Mouse (Mus musculus): ENCODE measurements around the gene Anks1b. TPM values are rescaled to one million over a fixed set of nuclear protein-coding genes. Genes with fewer than 3 reads are reported as not detected.

Anks1b gene
- total RNA-seq, 2 experiments from 2014 or later = 0.62 to 1.3 TPM

DNA sequence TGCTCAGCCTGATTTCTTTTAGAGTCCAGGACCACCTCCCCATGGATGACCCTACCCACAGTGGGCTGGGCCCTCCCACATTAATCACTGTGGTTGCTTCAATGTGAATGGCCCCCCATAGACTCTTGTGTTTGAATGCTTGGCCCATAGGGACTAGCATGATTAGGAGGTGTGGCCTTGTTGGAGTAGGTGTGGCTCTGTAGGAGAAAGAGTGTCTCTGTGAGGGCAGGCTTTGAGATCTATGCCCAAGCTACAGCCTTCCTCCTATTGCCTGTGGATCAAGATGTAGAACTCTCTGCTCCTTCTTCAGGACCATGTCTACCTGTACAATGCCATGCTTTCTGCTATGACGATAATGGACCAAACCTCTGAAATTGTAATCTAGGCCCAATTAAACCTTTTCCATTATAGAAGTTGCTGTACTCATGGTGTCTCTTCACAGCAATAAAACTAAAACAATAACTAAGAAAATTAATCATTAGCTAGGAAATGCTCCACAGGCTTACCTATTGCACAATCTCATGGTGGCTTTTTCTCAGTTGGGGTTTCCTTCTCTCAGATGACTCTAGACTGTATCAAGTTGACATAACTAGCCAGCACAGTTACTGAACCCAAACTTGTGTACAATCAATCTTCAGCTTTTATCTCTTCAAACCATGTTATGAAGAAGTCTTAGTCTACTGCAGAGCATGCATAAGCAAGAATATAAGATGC lies 73.5 kb downstream of the Anks1b start:
- DNase-seq (ENCODE audit: low spot score in 2 of 2) = no peak

GRCm38 (mm10) chr10:89974361-89974760 lies 101.1 kb downstream of the Anks1b start:
- DNase-seq (ENCODE audit: low spot score in 2 of 2) = no peak

GRCm38 (mm10) chr10:89975431-89975841 lies 102.1 kb downstream of the Anks1b start:
- no peak for DNase-seq (ENCODE audit: low spot score in 2 of 2)

DNA sequence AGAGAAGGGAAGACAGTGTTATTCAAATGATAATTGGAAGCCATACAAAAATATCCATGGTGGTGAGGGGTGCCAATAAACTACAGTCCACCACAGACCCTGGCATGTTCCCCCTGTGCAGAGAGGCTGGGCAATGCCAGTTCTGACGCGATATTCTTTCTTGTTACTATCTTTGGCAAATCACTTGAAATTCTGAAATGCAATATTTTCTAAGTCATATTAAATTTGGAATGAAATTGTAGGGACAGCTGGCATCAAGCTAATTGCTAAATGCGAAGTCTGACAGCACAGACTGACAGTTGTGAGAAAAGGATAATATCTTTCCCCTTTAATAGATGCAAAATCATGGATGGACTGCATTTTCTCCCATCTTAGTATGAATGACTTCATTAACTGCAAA lies 103.3 kb downstream of the Anks1b start:
- no peak for DNase-seq (ENCODE audit: low spot score in 2 of 2)

GRCm38 (mm10) chr10:89994171-89994570 lies 120.9 kb downstream of the Anks1b start:
- no peak for DNase-seq (ENCODE audit: low spot score in 2 of 2)

DNA sequence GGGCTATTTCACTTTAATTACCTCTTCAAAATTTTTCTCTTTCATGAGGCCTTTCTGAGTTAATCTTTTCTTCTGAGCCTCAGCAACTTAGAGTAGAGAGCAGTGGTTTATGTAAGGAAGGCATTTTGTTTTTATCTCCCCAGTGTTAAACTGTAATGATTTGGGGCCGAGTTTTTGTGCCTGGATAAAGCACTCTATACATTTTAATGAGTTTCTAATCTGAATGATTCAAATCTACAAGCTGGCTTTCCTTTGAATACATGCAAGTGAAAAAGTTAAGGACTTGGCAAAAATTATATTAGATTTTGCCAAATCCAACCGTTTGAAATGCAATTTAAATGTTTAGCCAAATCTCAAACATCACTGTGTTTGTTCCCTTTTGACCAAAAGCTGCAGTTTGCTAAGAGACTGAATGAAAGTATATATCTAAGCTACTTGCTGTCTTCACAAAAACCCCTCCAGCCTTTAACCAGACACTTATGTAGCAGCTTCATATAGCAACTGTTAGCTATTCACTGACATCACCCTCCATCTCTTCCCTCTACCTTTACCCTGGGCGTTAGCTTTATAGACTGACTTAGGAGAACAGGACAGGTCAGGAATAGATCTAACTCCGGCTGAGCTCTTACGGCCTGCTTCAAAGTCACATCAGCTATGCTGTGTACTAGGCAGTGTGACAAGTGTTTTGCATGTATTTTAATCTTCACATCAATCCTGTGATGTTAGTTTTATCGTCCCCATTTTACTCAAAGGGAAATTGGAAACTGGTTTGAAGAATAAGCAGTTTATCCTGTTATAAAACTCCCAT lies 122.5 kb downstream of the Anks1b start:
- no peak for DNase-seq (ENCODE audit: low spot score in 2 of 2)

GRCm38 (mm10) chr10:90003980-90004729 lies 130.8 kb downstream of the Anks1b start:
- no peak for DNase-seq (ENCODE audit: low spot score in 2 of 2)

DNA sequence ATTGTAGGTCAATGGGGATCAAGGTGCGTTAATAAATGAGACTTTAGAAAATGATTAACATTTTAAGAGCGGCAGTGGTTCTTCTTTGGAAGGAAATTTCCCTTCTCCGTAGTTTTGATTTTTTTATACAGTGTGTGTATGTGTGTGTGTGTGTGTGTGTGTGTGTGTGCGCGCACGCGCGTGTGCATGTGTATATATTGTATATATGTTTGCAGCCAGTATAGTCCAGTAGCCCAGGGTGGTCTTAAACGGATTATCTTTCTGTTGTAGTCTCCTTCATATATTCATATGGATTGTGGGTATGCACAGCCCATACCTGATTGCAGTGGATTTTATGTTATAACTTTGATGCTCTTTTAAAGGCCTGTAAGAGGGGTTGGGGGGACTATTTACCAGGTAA lies 131.6 kb downstream of the Anks1b start:
- no peak for DNase-seq (ENCODE audit: low spot score in 2 of 2)

GRCm38 (mm10) chr10:90033037-90033436 lies 159.7 kb downstream of the Anks1b start:
- no peak for DNase-seq (ENCODE audit: low spot score in 2 of 2)

GRCm38 (mm10) chr10:90043287-90043686 lies 170.0 kb downstream of the Anks1b start:
- DNase-seq (ENCODE audit: low spot score in 2 of 2) = no peak

GRCm38 (mm10) chr10:90043773-90044172 lies 170.5 kb downstream of the Anks1b start:
- no peak for DNase-seq (ENCODE audit: low spot score in 2 of 2)

DNA sequence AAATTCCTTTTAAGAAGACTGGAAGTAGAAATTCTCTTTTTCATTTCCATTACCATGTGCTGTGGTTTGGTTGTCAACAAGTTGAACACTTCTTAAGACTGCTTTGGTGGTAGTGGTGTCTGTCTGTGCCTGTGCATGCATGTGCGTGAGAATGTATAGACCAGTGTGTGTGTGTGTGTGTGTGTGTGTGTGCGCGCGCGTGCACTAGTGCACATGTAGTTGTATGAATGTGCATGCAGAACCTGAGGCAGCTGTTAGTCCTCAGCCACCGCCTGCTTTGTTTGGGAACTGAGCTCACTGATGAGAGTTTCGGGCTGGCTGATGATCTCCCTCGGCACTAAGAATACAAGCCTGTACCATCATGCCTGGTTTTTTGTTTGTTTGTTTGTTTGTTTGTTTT lies 170.9 kb downstream of the Anks1b start:
- no peak for DNase-seq (ENCODE audit: low spot score in 2 of 2)

- no peak for DNase-seq (ENCODE audit: low spot score in 2 of 2)
These were observed 195.3 kb downstream of the Anks1b start for GRCm38 (mm10) chr10:90068651-90069050.

DNA sequence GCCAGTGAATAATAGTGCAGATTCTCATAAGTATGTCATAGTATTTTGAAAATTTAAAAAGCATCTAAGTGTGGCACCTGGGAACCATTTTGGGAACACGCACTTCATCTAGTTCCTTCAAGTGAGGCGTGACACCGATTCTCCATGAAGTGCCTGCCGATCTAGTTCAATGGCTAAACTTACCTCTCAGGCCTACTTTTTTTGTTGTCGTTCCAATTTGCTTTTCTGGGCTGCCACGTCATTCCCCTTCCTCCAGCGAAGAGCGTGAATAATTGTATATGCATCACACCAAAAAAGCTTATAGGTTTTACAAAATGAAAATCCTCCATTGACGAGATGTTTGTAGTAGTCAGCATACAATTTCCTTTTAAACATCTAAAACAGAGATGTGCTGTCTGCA lies 204.6 kb downstream of the Anks1b start:
- DNase-seq (ENCODE audit: low spot score in 2 of 2) = no peak

- DNase-seq (ENCODE audit: low spot score in 2 of 2) = no peak
These were observed 207.8 kb downstream of the Anks1b start for GRCm38 (mm10) chr10:90081151-90081550.

GRCm38 (mm10) chr10:90081630-90082029 lies 208.3 kb downstream of the Anks1b start:
- no peak for DNase-seq (ENCODE audit: low spot score in 2 of 2)

- DNase-seq (ENCODE audit: low spot score in 2 of 2) = no peak
These were observed 220.6 kb downstream of the Anks1b start for GRCm38 (mm10) chr10:90093877-90094276.

DNA sequence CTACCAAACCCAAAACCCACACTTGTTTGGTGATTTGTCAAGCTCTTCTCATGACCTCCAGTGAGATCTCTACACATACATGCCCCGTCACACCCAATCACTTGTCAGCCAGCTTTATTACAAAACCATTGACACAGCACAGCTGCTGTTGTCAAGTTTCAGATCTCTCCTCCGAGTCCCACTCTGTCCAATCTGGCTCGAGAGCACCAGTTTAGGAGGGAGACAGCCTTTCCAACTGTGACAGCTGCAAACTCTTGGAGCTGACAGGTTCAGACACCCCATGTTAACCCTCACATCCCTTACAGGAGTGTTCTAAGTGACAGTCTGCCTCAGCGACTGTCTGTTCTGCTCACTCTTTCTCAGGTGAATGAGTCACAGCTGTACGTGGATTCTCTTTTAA lies 239.4 kb downstream of the Anks1b start:
- DNase-seq (ENCODE audit: low spot score in 2 of 2) = no peak

- no peak for DNase-seq (ENCODE audit: low spot score in 2 of 2)
These were observed 243.6 kb downstream of the Anks1b start for GRCm38 (mm10) chr10:90116867-90117266.

DNA sequence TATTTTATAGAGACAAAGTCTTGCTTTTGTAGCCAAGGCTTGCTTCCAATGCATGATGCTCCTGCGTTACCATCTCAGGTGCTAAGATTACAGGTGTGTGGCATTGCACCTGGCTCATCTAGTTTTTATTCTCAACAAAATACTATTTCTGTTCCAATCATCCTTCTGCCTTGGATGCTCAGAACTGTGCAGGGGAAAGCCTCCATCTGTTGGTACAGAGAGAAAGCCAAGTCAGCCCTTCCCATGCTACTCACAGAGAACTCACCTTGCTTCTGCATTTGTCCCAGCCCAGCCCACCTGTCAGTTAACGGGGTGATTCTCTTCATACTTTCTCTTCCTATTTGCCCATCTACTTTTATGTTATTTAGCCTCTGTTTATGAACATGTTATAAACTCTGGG lies 244.5 kb downstream of the Anks1b start:
- no peak for DNase-seq (ENCODE audit: low spot score in 2 of 2)

- no peak for DNase-seq (ENCODE audit: low spot score in 2 of 2)
These were observed 264.2 kb downstream of the Anks1b start for GRCm38 (mm10) chr10:90137538-90137937.

DNA sequence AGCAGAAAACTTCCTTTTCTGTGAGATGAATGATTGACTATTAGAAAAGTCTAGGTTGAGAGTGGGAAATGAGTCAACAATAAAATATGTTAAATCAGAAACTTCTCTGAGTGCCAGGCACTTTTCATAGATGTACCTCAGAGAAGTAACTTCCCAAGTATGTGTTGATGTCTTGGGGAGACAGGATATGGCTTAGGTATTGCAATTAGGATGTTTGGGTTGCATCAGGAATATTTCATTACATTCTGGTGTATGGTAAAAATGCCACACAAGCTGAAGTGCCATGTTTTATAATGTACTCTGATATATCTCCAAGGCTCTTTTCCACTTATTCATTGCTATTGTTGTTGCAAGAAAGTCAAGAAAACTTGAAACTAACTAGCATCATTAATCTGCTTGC lies 267.6 kb downstream of the Anks1b start:
- DNase-seq (ENCODE audit: low spot score in 2 of 2) = no peak
